Mouse (Mus musculus): ENCODE data around the gene Mnd1. TPM values are rescaled to one million over a fixed set of nuclear protein-coding genes. Genes with fewer than 3 reads are reported as not detected.
A peak's percentile ranks its signal among the peaks of the same experiment; 100 is the strongest.

The Mnd1 gene
- polyA plus RNA-seq, 1 experiment from 2014 or later: 10.5 TPM

- H3K4me2 ChIP-seq: no peak overlapping the region
- 87% methylated on average over 5 of the region's 5 CpGs for WGBS
- no peaks in the 10 kb centered on the region for H3K36me3 ChIP-seq (replicated peaks)
- H3K9ac ChIP-seq: no peak overlapping the region
- H3K27me3 ChIP-seq: no peaks in the 10 kb centered on the region
- H3K4me3 ChIP-seq (replicated peaks): no peak overlapping the region
- H3K27ac ChIP-seq: no peak overlapping the region
- no peak for ATAC-seq (ENCODE audit: low FRiP score)
- H3K9me3 ChIP-seq: peaks cover 6% of the 10 kb centered on the region; the same call in 1 of the 2 replicates
- H3K4me1 ChIP-seq: peaks cover 5% of the 10 kb centered on the region; the same call in 1 of the 2 replicates
Measured at GRCm38 (mm10) chr3:84060946-84061345, 94.6 kb downstream of the Mnd1 start.

GRCm38 (mm10) chr3:84060128-84060527, 95.5 kb downstream of the Mnd1 start:
- Histone ChIP-seq H3K27ac (no peak overlapping the region), H3K4me2 (no peak overlapping the region), H3K36me3 (replicated peaks) (no peaks in the 10 kb centered on the region), H3K9me3 (peaks cover 6% of the 10 kb centered on the region; the same call in 1 of the 2 replicates), H3K4me3 (replicated peaks) (no peak overlapping the region), H3K4me1 (peaks cover 5% of the 10 kb centered on the region; the same call in 1 of the 2 replicates), H3K9ac (no peak overlapping the region), H3K27me3 (no peaks in the 10 kb centered on the region)
- no peak for ATAC-seq (ENCODE audit: low FRiP score)
- WGBS: 73% methylated on average over 4 of the region's 4 CpGs

GRCm38 (mm10) chr3:84059676-84060075, 95.9 kb downstream of the Mnd1 start:
- Histone ChIP-seq H3K9ac (no peak overlapping the region), H3K9me3 (peaks cover 6% of the 10 kb centered on the region; the same call in 1 of the 2 replicates), H3K4me2 (no peak overlapping the region), H3K27ac (no peak overlapping the region), H3K4me1 (peaks cover 5% of the 10 kb centered on the region; the same call in 1 of the 2 replicates), H3K36me3 (replicated peaks) (no peaks in the 10 kb centered on the region), H3K4me3 (replicated peaks) (no peak overlapping the region), H3K27me3 (no peaks in the 10 kb centered on the region)
- WGBS: 74% methylated on average over 4 of the region's 4 CpGs
- no peak for ATAC-seq (ENCODE audit: low FRiP score)

GRCm38 (mm10) chr3:84059261-84059660, 96.3 kb downstream of the Mnd1 start:
- Histone ChIP-seq H3K9ac (no peak overlapping the region), H3K27ac (no peak overlapping the region), H3K27me3 (no peaks in the 10 kb centered on the region), H3K4me1 (peaks cover 5% of the 10 kb centered on the region; the same call in 1 of the 2 replicates), H3K4me2 (no peak overlapping the region), H3K4me3 (replicated peaks) (no peak overlapping the region), H3K9me3 (peaks cover 6% of the 10 kb centered on the region; the same call in 1 of the 2 replicates), H3K36me3 (replicated peaks) (no peaks in the 10 kb centered on the region)
- ATAC-seq (ENCODE audit: low FRiP score): no peak
- 61% methylated on average over 13 of the region's 13 CpGs for WGBS

GRCm38 (mm10) chr3:84048729-84049175, 106.8 kb downstream of the Mnd1 start:
- peaks cover 6% of the 10 kb centered on the region for H3K4me1 ChIP-seq
- 11% methylated on average over 9 of the region's 9 CpGs for WGBS
- no peak overlapping the region for H3K9ac ChIP-seq
- H3K9me3 ChIP-seq: no peaks in the 10 kb centered on the region
- no peak for ATAC-seq (ENCODE audit: low FRiP score)
- H3K4me3 ChIP-seq (replicated peaks): no peak overlapping the region
- H3K27me3 ChIP-seq: no peaks in the 10 kb centered on the region
- H3K27ac ChIP-seq: peak overlapping the region; percentile 26; the same call in 1 of the 2 replicates
- no peaks in the 10 kb centered on the region for H3K36me3 ChIP-seq (replicated peaks)
- H3K4me2 ChIP-seq: 0 out of 2 replicates have a peak overlapping the region, but pooled peaks have one; percentile 0

- Histone ChIP-seq H3K4me3 (replicated peaks) (no peak overlapping the region), H3K9ac (no peak overlapping the region), H3K36me3 (replicated peaks) (no peaks in the 10 kb centered on the region), H3K27me3 (0 out of 2 replicates have a peak, but pooled peaks cover 1% of the 10 kb centered on the region), H3K4me1 (peaks cover 6% of the 10 kb centered on the region), H3K9me3 (no peaks in the 10 kb centered on the region), H3K27ac (no peak overlapping the region), H3K4me2 (no peak overlapping the region)
- ATAC-seq (ENCODE audit: low FRiP score): no peak
- 94% methylated on average over 8 of the region's 8 CpGs for WGBS
Measured at GRCm38 (mm10) chr3:84046206-84046605, 109.4 kb downstream of the Mnd1 start.

- no peaks in the 10 kb centered on the region for H3K9me3 ChIP-seq
- no peak overlapping the region for H3K27ac ChIP-seq
- H3K36me3 ChIP-seq (replicated peaks): peaks cover 7% of the 10 kb centered on the region; the same call in 1 of the 2 replicates
- no peak overlapping the region for H3K9ac ChIP-seq
- no peak for ATAC-seq (ENCODE audit: low FRiP score)
- WGBS: 84% methylated on average over 8 of the region's 8 CpGs
- H3K27me3 ChIP-seq: 0 out of 2 replicates have a peak, but pooled peaks cover 2% of the 10 kb centered on the region
- no peak overlapping the region for H3K4me3 ChIP-seq (replicated peaks)
- no peak overlapping the region for H3K4me2 ChIP-seq
- H3K4me1 ChIP-seq: peaks cover 22% of the 10 kb centered on the region
Measured at GRCm38 (mm10) chr3:84041739-84042138, 113.8 kb downstream of the Mnd1 start.

- peak; percentile 61 for ATAC-seq (ENCODE audit: low FRiP score)
- Histone ChIP-seq H3K27ac (peak overlapping the region; percentile 94), H3K27me3 (0 out of 2 replicates have a peak, but pooled peaks cover 2% of the 10 kb centered on the region), H3K4me1 (peaks cover 30% of the 10 kb centered on the region), H3K4me3 (replicated peaks) (peak overlapping the region; percentile 95), H3K4me2 (peak overlapping the region; percentile 85), H3K9ac (peak overlapping the region; percentile 98), H3K9me3 (no peaks in the 10 kb centered on the region), H3K36me3 (replicated peaks) (peaks cover 9% of the 10 kb centered on the region; the same call in 1 of the 2 replicates)
- WGBS: 4% methylated on average over 23 of the region's 23 CpGs
Measured at GRCm38 (mm10) chr3:84040476-84041082, 115.0 kb downstream of the Mnd1 start.

GRCm38 (mm10) chr3:84039646-84040475, 115.7 kb downstream of the Mnd1 start, which contains the start of gene Tmem131l:
Gene Tmem131l (minus strand): TSS chr3:84040175.
- Histone ChIP-seq H3K27me3 (0 out of 2 replicates have a peak, but pooled peaks cover 2% of the 10 kb centered on the region), H3K9me3 (no peaks in the 10 kb centered on the region), H3K9ac (peak within 1 kb of the TSS; percentile 98), H3K4me1 (peaks cover 37% of the 10 kb centered on the region), H3K4me3 (replicated peaks) (peak within 1 kb of the TSS; percentile 95), H3K36me3 (replicated peaks) (peaks cover 14% of the 10 kb centered on the region), H3K27ac (peak within 1 kb of the TSS; percentile 94), H3K4me2 (peak within 1 kb of the TSS; percentile 85)
- peak; percentile 94 for ATAC-seq (ENCODE audit: low FRiP score)
- WGBS: 1% methylated on average over 91 of the region's 100 CpGs

- H3K4me1 ChIP-seq: peaks cover 43% of the 10 kb centered on the region
- peak overlapping the region; percentile 95 for H3K4me3 ChIP-seq (replicated peaks)
- no peaks in the 10 kb centered on the region for H3K9me3 ChIP-seq
- H3K27ac ChIP-seq: peak overlapping the region; percentile 94
- H3K9ac ChIP-seq: peak overlapping the region; percentile 98
- ATAC-seq (ENCODE audit: low FRiP score): peak; percentile 9
- peak overlapping the region; percentile 85 for H3K4me2 ChIP-seq
- H3K27me3 ChIP-seq: 0 out of 2 replicates have a peak, but pooled peaks cover 2% of the 10 kb centered on the region
- 0% methylated on average over 42 of the region's 42 CpGs for WGBS
- H3K36me3 ChIP-seq (replicated peaks): peaks cover 17% of the 10 kb centered on the region
Measured at GRCm38 (mm10) chr3:84038981-84039645, 116.5 kb downstream of the Mnd1 start.

GRCm38 (mm10) chr3:84038126-84038525, 117.5 kb downstream of the Mnd1 start:
- no peak for ATAC-seq (ENCODE audit: low FRiP score)
- H3K9me3 ChIP-seq: no peaks in the 10 kb centered on the region
- WGBS: 38% methylated on average over 1 of the region's 1 CpGs
- peaks cover 53% of the 10 kb centered on the region for H3K4me1 ChIP-seq
- H3K27me3 ChIP-seq: 0 out of 2 replicates have a peak, but pooled peaks cover 2% of the 10 kb centered on the region
- H3K4me3 ChIP-seq (replicated peaks): peak overlapping the region; percentile 95
- H3K4me2 ChIP-seq: peak overlapping the region; percentile 85
- peaks cover 18% of the 10 kb centered on the region for H3K36me3 ChIP-seq (replicated peaks)
- peak overlapping the region; percentile 98 for H3K9ac ChIP-seq
- H3K27ac ChIP-seq: no peak overlapping the region

All from forebrain, embryonic 12.5 days (tissue).